Mouse (Mus musculus) gastrocnemius, postnatal 4 days (tissue): ENCODE results near the gene Fblim1. TPM values are rescaled to one million over a fixed set of nuclear protein-coding genes. Genes with fewer than 3 reads are reported as not detected.

Source experiments
- DNase-seq, 2 experiments: peaks; one replicate each; pipeline ENCODE4 v3.0.0; 2021 to 2022; ENCODE audit warnings: low spot score in 2 of 2, mixed read lengths in 2 of 2
- total RNA-seq, 2 experiments: library from RNA; stranded (reverse); gene quantifications; 2 replicates each; pipeline ENCODE4 v1.2.3; 2021

Gene Fblim1
- total RNA-seq, 2 experiments from 2014 or later = 7.4 to 10.6 TPM

DNA sequence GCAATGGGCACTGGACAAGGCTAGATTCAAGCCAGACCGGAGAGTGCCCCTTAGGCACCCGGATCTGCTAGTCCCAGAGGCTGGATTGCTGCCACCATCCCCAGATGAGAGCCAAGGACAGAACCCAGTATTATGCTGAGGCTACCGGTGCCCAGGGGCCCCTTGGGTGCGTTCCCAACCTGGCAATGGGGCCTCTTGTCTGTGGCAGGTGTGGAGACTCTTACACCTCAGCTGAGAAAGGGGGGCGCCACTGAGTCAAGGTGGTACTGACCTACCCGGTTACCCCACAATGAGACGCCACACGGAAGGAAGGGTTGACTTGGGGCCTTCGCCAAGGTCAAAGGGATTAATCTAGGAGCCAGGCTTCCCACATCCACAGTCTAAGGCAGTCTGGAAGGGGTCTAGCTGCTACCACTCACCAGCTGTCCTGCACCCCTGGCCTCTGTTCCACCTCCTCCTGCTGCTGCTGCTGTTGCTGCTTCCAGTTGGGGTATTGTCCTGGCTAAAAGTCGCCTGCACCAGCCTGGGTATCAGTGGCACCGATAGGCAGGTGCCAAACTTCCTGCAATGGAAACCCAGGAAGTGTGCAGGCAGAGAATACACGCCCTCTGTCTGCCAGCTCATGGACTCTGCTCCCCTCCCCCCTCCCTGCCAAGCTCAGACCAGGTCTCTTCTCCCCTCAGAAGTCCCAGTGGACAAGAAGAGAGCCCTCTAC, 4.6 kb downstream of the Fblim1 start:
- DNase-seq = no peak

DNA sequence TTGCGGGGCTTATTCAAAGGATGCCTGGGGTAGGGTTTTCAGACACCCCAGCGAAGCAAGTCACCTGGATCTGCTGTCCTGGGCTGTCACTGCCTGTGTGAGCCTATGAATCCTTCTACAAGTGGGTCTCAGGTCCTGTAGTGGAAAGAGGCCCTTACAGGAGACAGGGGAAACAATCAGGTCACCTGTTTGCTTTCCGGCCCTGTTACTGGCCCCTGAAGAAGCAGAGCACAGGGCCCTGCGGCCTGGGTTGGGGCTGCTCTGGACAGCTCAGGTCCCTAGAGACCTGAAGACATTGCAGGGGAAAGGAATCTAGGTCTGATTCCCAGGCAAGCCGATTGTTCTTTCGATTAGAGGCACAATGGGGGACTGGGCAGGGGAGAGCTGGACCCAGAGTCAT, 5.5 kb downstream of the Fblim1 start:
- no peak for DNase-seq

DNA sequence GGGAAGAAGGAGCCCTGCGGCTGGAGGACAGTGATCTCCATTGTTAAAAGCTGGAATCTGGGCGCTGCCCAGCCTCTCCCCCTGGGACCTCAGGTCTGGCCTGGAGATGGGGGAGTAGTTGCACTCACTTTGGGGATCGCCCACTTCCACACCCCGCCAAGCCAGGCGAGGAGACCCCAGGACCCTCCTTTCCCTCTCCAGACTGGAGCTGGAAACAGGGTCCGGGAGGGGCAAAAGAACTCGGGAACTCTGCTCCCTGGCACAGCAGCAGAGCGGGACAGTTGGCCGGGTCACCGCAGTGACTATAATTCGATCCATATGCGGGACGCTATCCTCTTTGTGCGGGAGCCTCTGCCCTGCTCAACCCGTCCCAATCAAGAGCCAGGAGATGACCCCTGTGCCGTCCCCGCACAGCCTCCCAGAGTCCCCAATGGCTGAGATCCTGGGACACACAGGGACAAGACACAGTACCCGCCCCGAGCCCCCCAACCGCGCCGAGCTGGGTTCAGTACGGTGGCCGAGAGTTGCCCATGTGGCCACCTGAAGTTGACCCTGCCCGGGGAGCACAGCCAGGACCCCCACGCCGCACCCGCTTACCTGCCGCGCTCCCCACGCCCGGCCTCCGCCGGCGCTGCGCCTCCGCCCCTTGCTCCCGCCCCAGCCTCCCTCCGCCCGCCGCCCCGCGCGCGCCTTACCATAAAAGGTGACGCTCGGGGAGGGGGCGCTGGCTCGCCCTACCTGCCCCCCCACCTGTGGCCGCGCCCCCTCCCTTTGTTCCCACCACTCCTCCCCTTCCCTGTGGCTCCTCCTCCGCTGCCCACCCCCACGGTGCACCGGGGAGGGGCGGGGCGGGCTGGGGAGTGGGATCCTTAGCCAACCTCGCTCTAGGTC, 6.4 kb downstream of the Fblim1 start:
- DNase-seq = no peak

DNA sequence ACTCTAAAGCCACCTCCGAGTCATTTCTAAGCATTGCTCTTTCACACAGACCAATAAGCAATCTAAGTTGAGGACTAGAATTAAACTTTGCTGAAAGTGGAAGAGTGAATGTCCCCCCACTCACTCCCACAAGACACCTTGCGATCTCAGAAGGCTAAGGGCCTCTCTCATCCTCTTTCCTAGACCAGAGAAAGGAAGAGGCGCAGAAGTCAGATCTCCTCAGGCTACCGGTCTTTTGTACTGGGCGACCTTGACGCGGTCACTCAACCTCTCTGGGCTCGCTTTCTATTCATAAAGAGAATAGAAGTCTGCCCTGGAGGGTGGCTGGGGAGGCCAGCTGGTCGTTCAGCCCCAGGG, 7.0 kb downstream of the Fblim1 start:
- no peak for DNase-seq

DNA sequence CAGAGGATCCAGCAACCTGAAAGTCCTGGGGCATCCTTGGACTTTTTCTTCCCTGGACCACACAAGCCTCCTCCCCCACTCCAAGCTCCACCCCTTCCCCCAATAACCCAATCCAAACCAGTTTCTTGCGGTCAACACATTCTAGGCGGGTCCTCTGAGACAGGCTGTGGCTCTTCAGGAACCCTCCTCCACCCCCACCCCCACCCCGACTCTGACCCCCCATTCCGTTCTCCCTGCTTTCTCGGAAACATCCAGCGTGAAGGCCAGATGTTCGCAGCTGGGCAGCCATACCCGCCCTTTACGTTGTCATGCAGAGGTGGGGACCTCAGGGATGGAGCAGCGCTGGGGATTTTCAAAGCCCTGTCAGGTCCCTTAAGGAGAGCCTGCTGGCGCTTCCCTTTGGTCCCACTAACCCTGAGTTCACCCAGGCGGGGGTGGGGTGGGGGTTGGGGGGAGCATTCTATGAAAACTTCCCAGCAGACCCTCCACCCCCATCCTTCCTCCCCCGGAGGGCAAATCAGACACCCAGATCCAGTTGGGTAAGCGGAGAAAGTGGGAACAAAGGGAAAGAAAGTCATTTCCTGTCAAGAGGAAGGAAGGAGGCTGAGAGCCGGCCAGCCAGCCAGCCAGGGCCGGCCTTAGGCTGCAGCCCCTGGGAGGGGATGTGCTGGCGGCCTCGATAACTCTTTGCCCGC, 7.5 kb downstream of the Fblim1 start:
- no peak for DNase-seq

DNA sequence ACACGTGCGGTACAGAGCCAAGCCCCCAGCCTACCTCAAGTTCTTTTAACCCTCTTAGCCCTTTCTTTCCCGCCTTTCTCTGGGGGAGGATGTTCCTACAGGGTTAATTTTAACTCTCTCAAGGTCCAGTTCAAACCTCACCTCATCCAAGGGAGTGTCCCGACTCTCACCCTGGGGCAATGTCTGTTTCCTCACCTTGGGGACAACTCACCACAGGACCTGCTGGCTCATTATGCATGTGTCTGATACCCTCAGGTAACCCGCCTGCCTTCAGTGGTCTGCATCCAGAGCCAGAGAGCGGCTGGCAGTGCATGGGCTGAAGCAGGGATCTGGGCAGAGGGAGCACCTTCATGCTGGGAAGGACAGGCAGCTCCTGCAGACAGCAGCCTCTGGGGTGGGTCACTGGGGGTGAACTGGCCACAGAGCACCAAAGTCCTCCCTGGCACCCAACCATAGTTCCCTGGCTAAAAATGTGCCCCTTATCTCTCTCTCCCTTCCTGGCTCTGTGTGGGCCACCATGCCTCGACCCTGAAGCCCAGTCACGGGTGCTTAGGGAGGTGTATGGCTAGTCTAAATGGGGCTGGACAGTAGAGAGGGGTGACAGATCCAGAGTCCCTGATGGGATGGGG, 9.1 kb downstream of the Fblim1 start:
- no peak for DNase-seq

DNA sequence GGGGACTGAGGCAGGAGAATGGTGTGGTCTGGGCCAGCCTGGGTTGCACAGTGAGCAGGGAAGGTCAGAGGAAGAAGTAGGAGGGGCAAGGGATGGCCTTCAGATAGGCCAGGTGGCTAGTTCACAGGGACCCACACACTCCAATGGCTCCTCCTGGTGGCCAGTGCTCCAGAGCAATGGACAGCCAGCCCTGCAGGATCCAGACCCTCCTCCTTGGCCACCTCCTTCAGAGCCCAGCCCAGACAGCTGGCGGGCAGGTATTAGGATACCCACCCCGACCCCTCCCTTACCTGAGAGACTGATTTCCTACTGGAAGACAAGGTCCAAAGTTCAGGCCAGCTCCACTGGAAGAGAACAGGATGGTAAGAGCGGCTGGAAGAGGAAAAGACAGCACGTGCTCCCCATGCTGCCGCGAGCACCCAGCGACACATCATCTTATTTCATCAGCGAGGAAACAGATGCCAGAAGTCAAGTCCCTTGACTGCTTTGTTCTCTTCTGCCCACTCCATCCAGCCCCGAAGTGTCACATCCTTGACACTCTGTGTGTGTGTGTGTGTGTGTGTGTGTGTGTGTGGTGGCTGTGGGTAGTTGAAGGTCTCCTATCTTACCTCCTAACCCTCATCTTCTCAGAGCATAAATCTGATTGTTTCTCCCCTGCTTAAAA, 10.2 kb downstream of the Fblim1 start:
- no peak for DNase-seq

DNA sequence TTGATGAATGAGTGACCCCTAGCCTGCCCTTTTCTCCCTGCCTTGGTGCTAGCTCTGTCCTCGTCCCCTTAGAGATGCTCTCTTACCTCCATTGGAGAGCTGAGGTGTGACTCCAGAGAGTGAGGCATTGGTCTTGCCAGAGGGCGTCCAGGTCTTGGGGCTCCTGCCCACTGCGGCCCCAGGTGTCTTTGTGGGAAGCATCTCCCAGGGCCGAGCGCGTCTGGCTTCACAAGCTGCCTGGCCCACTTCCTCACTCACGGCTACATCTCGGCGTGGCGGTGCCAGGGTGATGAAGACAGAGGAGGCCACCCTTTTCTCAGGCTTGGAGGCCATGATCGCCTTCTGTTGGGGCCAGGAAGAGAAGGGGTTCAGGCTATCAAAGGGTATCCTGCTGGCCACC, 10.8 kb downstream of the Fblim1 start:
- DNase-seq = no peak

DNA sequence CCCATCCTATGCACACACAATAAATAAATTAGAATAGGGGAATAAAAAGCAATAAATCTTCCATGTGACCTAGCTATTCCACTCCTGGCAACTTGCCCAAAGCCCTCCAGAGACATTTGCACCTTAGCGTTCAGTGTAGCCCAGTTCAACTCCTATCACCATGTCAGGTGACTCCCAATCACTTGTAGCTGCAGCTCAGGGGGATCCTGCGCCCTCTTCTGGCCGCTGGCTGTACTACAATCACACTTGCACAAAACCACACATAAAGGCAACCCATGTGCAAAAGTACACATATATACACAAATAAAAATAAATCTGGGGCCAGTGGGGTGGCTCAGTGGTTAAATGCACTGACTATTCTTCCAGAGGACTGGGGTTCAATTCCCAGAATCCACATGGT, 14.3 kb downstream of the Fblim1 start:
- DNase-seq = no peak

DNA sequence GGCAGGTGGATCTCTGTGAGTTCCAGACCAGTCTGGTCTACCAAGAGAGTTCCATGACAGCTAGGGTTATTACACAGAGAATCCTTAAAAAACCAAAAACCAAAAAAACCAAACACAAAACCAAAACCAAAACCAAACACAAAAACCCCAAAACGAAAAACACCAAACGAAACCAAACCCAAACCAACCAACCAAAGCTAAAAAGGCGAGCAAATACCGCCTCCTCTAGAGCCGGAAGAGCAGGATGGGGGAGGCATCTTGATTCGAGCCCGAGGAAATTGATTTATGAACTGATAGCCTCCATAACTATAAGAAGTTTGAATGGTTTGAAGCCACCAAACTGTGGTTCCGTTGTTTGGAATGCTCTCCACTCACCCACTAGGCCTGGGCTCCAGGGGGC, 22.0 kb downstream of the Fblim1 start:
- no peak for DNase-seq

DNA sequence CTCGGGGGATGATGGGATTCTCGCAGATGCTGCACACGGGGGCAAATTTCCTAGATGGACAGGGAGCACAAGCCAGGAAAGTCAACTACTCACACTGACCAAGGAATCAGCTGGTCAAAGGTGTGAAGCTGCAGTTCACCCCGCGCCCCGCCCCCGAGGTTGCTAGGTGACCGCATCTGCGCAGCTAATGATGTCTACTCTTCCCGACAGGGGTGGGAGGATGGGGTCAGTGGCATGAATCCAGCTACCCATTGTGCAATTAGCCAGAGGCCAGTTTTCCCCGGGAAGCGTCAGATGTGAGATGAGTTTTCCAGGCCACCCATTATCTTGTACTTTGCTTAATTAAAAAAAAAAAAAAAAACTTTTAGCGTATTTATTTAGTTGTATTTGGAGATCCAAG, 24.8 kb downstream of the Fblim1 start:
- DNase-seq = no peak

DNA sequence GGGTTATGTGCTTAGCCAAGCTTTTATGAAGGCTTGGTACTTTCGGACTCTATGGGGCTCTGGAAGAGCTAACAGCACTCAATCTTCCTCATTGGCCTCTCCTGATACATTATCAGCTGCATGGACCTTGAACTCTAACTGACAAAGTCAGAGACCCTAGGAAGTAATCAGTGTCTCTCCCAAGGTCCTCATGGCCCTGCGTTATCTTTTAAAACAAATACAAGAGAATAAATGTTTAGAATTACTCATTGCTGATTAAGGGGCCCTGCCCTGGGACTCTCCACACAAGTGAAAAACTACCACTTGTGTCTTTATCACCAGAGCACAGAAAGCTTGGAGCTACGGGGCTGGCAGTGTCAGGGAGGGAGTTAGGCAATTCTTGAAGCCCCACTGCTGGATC, 27.1 kb downstream of the Fblim1 start:
- DNase-seq = no peak

DNA sequence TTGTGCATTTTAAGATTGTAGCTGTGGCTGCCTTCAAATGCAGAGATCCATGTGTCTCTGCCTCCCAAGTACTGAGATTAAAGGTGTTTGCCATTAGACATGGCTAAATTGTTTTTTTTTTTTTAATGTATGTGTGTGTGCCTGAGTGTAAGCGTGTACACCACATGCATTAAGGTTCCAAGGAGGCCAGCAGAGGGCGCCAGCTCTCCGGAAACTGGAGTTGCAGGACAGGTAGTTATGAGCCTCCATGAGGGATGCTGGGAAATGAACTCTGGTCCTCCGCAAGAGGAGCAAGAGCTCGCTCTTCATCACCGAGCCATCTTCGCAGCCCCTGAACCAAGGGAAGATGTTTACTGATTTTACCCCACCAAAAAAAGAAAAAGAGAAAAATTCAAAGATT, 29.0 kb downstream of the Fblim1 start:
- no peak for DNase-seq

DNA sequence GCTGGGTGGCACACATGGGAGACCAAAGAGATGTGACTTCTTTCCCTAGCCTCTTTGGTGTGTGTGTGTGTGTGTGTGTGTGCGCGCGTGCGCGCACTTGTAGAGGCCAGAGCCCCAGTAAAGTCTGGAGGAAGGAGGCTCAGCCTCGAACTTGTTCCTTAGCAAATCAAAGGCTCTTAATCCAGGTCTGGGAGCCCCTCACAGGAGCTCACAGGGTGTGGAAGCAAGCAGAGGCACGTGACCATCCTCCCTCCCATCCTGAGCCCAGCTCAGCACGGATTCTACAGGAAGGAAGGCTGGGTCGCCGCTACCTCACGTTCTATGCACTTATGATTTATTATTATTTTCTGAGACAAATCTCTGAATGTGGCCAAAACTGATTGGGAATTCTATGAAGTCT, 29.5 kb downstream of the Fblim1 start:
- DNase-seq = no peak

DNA sequence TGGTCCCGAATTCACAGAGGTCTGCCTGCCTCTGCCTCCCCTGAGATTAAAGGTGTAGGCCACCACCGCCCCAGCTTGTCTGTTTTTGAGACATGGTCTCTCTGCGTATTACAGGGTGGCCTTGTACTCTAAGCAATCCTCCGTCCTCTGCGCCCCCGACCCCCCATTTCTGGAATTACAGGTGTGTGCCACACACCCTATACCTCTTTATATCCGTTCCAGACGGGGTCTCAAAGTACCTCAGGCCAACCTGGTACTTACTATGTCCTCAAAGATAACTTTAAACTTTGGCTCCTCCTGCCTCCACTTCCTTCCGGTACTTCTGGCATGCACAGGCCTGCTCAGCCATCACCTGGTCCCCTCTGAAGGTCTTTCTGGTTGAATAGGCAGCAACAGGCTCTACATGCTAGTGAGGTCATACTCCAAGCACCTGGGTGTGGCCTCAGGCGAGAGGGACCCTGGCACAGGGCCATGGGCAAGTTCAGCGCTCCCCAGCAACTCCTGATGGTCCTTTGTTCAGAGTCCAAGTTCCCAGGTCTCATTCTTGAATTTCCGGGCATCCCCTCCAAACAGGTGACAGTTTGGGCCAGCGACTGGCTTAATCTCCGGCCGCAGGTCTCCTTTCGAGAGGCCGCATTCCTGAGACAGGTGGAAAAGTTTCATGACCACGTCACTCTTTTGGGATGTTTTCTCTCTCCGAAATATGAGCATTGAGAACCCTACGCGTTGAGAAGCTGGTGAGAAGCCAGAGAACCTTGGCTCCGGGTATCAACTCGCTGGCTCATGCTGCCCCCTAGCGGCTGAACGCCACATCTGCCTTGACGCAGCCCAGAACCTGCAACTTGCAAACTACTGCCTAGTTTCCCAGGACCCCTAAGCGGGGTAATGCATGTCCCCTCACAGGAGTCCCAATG, 30.9 kb downstream of the Fblim1 start:
- peak; percentile 81 to 86 for DNase-seq

DNA sequence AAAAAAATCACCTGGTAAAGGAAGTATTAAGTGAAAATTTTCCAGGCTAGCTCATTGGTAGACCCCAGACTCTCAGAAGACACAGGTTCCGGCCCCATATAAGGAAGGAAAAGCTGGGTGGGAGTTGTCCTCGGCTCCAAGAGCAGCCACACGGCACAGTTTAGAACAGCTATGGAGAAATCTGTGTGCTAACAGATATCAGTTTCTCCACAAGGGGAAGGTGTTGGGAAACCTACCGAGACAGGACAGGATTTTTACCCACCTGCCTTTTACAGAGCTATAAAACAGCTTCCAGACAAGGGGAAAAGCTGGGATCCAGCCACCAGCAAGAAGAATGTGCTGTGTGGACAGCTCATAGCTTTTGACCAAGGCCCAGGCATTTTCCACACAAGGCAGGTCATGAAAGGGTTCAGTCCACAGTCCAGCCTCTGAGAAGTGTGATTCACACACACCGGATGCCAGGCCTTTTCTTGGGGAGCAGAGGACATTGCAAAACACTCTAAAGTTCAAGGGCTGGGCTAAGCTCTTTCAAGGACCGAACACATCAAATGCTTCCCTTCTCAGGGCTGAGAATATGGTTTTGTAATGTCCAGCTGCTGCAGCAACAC, 32.4 kb downstream of the Fblim1 start:
- DNase-seq = no peak

DNA sequence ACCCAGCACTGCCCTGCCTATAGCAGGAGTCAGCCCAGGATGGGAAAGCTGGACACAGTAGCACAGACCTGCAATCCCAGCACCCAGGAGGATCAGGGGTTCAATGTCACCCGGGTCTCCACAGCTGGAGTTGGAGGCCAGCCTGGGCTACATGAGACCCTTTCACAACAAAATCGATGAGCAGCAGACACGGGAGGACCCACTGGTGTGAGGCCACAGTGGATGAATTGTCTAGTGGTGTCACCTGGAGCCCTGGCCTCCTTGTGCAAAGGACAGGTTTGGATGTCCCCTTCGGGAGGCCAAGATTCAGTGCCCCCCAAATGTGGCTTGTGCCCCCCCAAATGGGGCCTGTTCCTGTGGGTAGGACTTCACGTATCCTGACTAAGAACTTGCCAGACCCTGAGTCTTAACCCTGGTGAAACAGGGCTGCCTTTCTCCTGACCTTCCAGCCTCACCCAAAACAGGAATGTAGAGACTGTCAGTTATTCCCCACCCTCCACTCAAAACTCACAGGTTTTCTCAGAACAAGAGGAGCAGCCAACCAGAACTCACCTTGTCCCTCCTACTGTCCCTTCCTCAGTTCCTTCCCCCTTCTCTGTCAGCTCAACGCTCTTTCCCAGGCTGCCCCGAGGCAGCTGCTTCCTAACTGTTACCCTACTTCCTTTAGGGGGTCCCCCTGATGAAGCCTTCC, 33.1 kb downstream of the Fblim1 start:
- no peak for DNase-seq

DNA sequence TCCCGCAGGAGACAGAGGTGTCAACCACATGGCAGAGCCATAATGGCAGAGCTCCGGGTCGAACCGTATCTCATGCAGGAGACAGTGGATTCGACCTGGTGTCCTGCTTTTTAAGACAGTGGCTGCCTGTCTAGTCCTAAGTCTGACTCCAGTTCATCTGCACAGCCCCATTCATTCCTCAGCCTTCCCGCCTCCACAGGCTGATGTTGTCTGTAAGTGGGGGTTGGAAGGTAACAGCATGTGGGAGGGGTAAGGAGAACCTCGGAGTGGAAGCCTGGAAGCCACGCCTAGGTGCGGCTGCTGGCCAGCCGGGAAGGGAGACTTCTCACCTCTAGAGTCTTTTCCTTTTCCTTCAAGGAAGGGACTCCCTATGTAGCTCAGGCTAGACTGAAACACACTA, 34.0 kb downstream of the Fblim1 start:
- DNase-seq = no peak

DNA sequence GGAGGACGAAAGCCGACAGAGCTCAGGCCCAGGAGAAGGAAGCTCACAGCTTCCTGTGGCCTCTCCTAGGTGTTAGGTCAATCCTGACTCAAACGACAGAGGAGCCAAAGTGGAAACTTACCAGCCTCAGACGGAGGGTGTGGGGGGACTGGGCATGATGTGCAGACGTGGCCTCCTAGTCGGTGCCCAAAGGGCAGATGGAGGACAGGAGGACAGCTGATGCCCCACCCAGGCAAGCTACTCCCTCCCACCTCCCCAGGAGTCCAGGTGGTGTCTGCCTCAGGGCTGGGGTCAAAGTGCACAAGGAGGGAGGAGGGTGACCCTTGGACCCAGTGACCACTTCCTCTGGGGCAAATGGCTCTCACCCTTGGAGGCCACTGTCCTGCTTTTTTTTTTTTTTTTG, 34.6 kb downstream of the Fblim1 start:
- DNase-seq = no peak
